Mouse (Mus musculus) liver, postnatal 0 days (tissue): ENCODE measurements around the gene Pink1.

Experiments used
- CTCF ChIP-seq: sonication (generic); IDR thresholded peaks from 2 replicates; pipeline ENCODE4 v1.5.1; 2016; ENCODE audit warnings: antibody characterized with exemption, low read depth
- EP300 ChIP-seq: IDR thresholded peaks from 2 replicates; pipeline ENCODE4 v1.6.1; 2016; ENCODE audit warnings: antibody characterized with exemption, low read depth, mild to moderate bottlenecking

DNA sequence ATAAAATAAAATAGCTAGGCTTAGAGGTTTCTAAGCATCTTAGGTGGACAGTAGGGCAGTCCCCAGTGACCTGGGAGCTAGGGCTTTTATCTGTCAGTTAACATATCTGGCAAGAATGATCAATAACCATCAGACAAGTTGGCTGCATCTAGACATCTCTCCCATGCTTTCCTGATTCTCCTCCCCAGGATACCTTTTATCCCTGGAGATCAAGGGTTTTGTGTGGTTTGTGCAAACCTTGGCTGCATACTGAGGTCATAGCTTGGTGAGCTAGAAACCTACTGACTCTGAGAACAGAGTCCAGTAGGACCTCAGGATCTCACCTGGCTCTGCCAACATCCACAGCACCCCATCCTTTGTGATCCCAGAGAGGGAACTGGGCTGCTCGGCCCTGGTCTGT lies 21.2 kb upstream of the Pink1 start:
- TF ChIP-seq CTCF (no peak), EP300 (no peak)
